Mouse (Mus musculus): ENCODE measurements around the gene Pthlh. TPM values are rescaled to one million over a fixed set of nuclear protein-coding genes. Genes with fewer than 3 reads are reported as not detected.

The Pthlh gene
- polyA plus RNA-seq, 1 experiment = 0.41 TPM

DNA sequence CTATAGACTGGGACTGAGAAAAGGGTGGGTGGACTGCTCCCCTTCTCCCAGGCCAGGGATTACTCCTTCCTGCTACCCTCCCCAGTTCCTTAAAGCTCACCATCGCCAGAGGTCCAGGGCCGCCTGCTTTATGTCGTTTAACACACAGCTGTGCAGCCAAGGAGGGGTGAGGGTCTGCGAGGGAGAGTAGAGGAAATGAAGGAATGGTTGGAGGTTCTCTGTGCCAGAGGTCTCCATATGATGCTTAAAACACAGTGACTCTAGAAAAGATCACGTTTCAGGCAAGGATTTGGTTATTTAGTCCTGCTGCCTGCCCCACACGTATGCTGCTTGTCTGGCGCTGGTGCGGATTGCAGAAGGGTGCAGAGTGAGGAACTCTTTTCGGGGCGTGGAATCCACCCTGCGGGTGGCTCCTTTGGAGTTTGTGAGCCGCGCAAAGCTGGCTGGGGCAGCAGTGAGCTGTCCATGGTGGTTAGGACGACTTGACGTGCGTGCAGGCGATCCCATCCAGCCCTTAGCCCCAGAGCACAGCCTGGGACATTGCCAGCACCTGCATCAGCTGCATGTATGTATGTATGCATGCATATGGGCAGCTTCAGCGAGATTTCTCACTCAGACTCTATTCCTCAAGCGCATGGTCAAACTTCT is 4.3 kb upstream of the Pthlh start:
- Histone ChIP-seq H3K4me3 (ENCODE audit: insufficient read depth, low read depth, low read length) (no peak overlapping the region), H3K36me3 (ENCODE audit: control insufficient read depth, insufficient read depth, low read length) (no peaks in the 10 kb centered on the region), H3K27ac (ENCODE audit: insufficient read depth, low read depth, low read length) (no peak overlapping the region), H3K27me3 (replicated peaks; ENCODE audit: control insufficient read depth, insufficient read depth, low read length) (no peaks in the 10 kb centered on the region; the same call in 1 of the 2 replicates), H3K4me1 (ENCODE audit: control insufficient read depth, insufficient read depth, low read length) (no peaks in the 10 kb centered on the region)
- no peak for DNase-seq
- WGBS = 4% methylated on average over 19 of the region's 19 CpGs
- TF ChIP-seq POLR2A (IDR thresholded peaks at IDR 0.05; ENCODE audit: low read depth, low read length) = no peak

DNA sequence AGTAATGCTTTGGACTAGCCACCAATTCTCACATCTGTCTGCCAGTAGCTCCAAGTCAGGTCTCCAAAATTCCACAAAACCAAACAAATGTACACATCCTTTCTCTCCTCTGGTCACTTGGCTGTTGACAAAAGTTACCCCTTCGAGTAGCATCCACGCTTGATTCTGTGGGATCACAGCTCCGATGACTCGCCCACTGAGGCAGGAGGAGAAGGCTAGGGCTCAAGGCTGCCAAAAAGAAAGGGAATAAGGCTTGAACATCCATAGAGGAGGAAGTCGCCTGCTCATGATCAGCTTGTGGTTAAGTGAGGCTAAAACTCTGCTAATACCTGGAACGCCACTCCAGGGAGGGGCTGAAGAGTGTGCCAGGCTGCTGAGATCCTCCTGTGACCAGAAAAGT is 2.5 kb upstream of the Pthlh start:
- Histone ChIP-seq H3K4me3 (ENCODE audit: insufficient read depth, low read depth, low read length) (no peak overlapping the region), H3K36me3 (ENCODE audit: control insufficient read depth, insufficient read depth, low read length) (no peaks in the 10 kb centered on the region), H3K4me1 (ENCODE audit: control insufficient read depth, insufficient read depth, low read length) (peaks cover 3% of the 10 kb centered on the region; the same call in 1 of the 2 replicates), H3K27me3 (replicated peaks; ENCODE audit: control insufficient read depth, insufficient read depth, low read length) (peaks cover 2% of the 10 kb centered on the region; the same call in 1 of the 2 replicates), H3K27ac (ENCODE audit: insufficient read depth, low read depth, low read length) (no peak overlapping the region)
- 75% methylated on average over 6 of the region's 6 CpGs for whole genome bisulfite sequencing
- no peak for DNase-seq
- TF ChIP-seq CTCF (conservative IDR thresholded peaks at IDR 0.05; ENCODE audit: insufficient read depth, insufficient read length, low read depth, low read length) = no peak
- TF ChIP-seq POLR2A (IDR thresholded peaks at IDR 0.05; ENCODE audit: low read depth, low read length) = no peak

DNA sequence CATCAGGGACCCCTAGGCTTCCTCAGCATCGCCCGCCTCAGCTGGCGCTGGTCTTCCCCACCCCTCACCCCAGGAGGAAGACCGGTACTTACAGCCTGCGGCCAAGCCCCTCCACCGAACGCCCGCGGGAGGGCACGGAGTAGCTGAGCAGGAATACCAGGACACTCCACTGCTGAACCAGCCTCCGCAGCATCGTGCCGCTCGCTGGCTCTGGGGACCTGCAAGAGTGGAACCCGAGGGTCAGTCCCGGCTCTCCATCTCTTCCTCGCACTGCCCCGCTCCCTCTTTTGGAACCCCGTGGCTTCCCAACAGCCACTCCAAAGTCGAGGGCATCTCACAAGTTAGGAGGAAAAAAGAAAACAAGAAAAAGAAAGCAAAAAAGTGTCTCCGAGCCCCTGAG is 805 bp downstream of the Pthlh start:
- peaks cover 2% of the 10 kb centered on the region; the same call in 1 of the 2 replicates for H3K27me3 ChIP-seq (replicated peaks; ENCODE audit: control insufficient read depth, insufficient read depth, low read length)
- TF ChIP-seq POLR2A (IDR thresholded peaks at IDR 0.05; ENCODE audit: low read depth, low read length) (no peak), CTCF (conservative IDR thresholded peaks at IDR 0.05; ENCODE audit: insufficient read depth, insufficient read length, low read depth, low read length) (no peak)
- 1% methylated on average over 21 of the region's 21 CpGs for WGBS
- H3K4me1 ChIP-seq (ENCODE audit: control insufficient read depth, insufficient read depth, low read length) = peaks cover 3% of the 10 kb centered on the region; the same call in 1 of the 2 replicates
- no peak overlapping the region for H3K27ac ChIP-seq (ENCODE audit: insufficient read depth, low read depth, low read length)
- peak overlapping the region; percentile 21 for H3K4me3 ChIP-seq (ENCODE audit: insufficient read depth, low read depth, low read length)
- H3K36me3 ChIP-seq (ENCODE audit: control insufficient read depth, insufficient read depth, low read length) = no peaks in the 10 kb centered on the region
- DNase-seq = no peak

DNA sequence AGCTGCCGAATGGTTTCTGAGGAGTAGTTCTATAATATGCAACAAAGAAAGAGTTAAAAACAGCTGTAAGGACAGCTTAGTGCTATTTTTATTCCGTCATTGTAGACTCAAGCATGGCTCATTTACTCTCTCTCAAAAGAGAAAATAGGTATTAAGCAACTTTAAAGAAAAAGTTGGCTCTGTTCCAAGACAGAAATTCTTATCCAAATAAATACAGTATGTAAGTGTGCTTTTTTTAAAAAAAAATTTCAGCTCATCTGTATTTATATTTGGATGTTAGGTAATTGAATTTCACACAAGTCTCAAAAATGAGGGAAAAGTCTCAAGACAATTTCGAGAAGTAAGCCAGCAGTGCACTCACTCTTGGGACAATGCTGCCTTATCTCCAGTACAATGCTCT is 2.4 kb downstream of the Pthlh start:
- Histone ChIP-seq H3K27me3 (replicated peaks; ENCODE audit: control insufficient read depth, insufficient read depth, low read length) (peaks cover 2% of the 10 kb centered on the region; the same call in 1 of the 2 replicates), H3K4me3 (ENCODE audit: insufficient read depth, low read depth, low read length) (no peak overlapping the region), H3K36me3 (ENCODE audit: control insufficient read depth, insufficient read depth, low read length) (no peaks in the 10 kb centered on the region), H3K4me1 (ENCODE audit: control insufficient read depth, insufficient read depth, low read length) (peaks cover 3% of the 10 kb centered on the region; the same call in 1 of the 2 replicates), H3K27ac (ENCODE audit: insufficient read depth, low read depth, low read length) (no peak overlapping the region)
- WGBS = 36% methylated on average over 3 of the region's 3 CpGs
- no peak for TF ChIP-seq POLR2A (IDR thresholded peaks at IDR 0.05; ENCODE audit: low read depth, low read length)
- TF ChIP-seq CTCF (conservative IDR thresholded peaks at IDR 0.05; ENCODE audit: insufficient read depth, insufficient read length, low read depth, low read length) = no peak
- no peak for DNase-seq

DNA sequence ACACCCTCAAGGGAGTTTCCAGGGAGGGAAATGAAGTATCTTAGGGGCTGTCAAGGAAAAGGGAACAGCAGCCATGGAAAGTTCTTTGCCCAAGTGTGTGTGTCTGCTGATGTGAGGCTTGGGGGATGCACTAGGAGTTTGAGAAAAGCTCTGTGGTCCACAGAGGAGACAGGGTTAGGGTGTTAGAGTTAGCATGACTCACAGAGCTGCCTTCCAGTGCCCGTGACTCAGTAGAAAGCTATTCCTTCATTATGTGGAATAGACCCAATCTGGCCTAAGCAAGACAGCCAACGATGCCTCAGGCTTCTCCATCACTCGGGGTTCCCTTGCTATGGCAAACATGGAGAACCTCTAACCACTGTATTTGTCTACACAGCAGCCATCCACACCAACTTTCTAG is 3.2 kb downstream of the Pthlh start:
- no peak for TF ChIP-seq CTCF (conservative IDR thresholded peaks at IDR 0.05; ENCODE audit: insufficient read depth, insufficient read length, low read depth, low read length)
- TF ChIP-seq POLR2A (IDR thresholded peaks at IDR 0.05; ENCODE audit: low read depth, low read length) = no peak
- H3K27me3 ChIP-seq (replicated peaks; ENCODE audit: control insufficient read depth, insufficient read depth, low read length) = peaks cover 2% of the 10 kb centered on the region; the same call in 1 of the 2 replicates
- H3K4me3 ChIP-seq (ENCODE audit: insufficient read depth, low read depth, low read length) = no peak overlapping the region
- 75% methylated on average over 3 of the region's 3 CpGs for WGBS
- H3K36me3 ChIP-seq (ENCODE audit: control insufficient read depth, insufficient read depth, low read length) = no peaks in the 10 kb centered on the region
- no peak for DNase-seq
- H3K27ac ChIP-seq (ENCODE audit: insufficient read depth, low read depth, low read length) = no peak overlapping the region
- H3K4me1 ChIP-seq (ENCODE audit: control insufficient read depth, insufficient read depth, low read length) = peaks cover 3% of the 10 kb centered on the region; the same call in 1 of the 2 replicates

DNA sequence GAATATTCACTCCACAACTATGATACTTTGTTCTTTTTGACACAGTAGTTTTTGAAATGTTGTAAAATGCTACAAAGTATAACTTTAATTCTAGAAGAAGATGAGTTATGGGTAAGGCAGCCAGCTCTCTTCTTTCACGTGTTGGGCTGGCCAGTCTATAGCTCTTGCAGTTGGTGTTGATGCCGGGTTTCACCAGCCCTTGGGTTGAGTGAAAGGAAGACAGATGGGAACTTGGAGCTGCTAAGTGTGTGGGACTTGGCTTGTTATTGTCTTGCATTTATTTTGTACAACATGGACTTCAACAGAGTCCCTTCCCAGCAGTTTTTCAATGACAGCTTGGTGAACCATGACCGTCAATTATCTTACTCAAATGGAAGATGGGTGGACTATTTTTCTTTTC is 16.2 kb downstream of the Pthlh start:
- Histone ChIP-seq H3K4me3 (ENCODE audit: insufficient read depth, low read depth, low read length) (no peak overlapping the region), H3K27me3 (replicated peaks; ENCODE audit: control insufficient read depth, insufficient read depth, low read length) (no peaks in the 10 kb centered on the region), H3K36me3 (ENCODE audit: control insufficient read depth, insufficient read depth, low read length) (no peaks in the 10 kb centered on the region), H3K27ac (ENCODE audit: insufficient read depth, low read depth, low read length) (no peak overlapping the region), H3K4me1 (ENCODE audit: control insufficient read depth, insufficient read depth, low read length) (no peaks in the 10 kb centered on the region)
- DNase-seq = no peak
- TF ChIP-seq CTCF (conservative IDR thresholded peaks at IDR 0.05; ENCODE audit: insufficient read depth, insufficient read length, low read depth, low read length) (no peak), POLR2A (IDR thresholded peaks at IDR 0.05; ENCODE audit: low read depth, low read length) (no peak)
- 69% methylated on average over 3 of the region's 3 CpGs for WGBS

DNA sequence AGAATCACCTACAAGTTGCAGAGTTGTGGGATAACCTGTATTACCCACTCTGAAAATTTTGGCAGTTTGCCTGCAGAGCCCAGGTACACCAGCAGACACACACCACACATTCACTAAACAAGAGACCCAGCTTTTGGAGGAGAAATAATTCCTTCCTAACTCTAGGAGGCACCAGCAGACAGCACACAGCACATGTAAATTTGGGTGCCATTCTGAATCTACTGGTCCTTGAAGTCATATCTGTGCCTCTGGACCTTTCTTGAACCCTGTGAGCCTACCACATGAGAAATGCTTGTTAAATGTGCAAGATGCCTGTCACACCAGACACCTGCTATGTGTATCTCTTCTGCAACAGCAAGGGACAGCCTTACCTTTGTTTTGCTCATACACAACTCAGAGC is 19.7 kb downstream of the Pthlh start:
- no peak for TF ChIP-seq CTCF (conservative IDR thresholded peaks at IDR 0.05; ENCODE audit: insufficient read depth, insufficient read length, low read depth, low read length)
- no peak for DNase-seq
- Histone ChIP-seq H3K27ac (ENCODE audit: insufficient read depth, low read depth, low read length) (no peak overlapping the region), H3K36me3 (ENCODE audit: control insufficient read depth, insufficient read depth, low read length) (no peaks in the 10 kb centered on the region), H3K4me1 (ENCODE audit: control insufficient read depth, insufficient read depth, low read length) (no peaks in the 10 kb centered on the region), H3K4me3 (ENCODE audit: insufficient read depth, low read depth, low read length) (no peak overlapping the region), H3K27me3 (replicated peaks; ENCODE audit: control insufficient read depth, insufficient read depth, low read length) (no peaks in the 10 kb centered on the region)
